Mouse (Mus musculus) forebrain, embryonic 15.5 days (tissue): ENCODE measurements around the gene Arhgef28. TPM values are rescaled to one million over a fixed set of nuclear protein-coding genes. Genes with fewer than 3 reads are reported as not detected.
A peak's percentile ranks its signal among the peaks of the same experiment; 100 is the strongest.
"Not testable (repeated sequence)": the region's sequence is repeated elsewhere in the genome, so short reads cannot be mapped to it uniquely, and the experiment has no call there.

Experiments used
- ATAC-seq: fragments of 200-750 bp; cut with Nextera tagmentation; replicated peaks from 2 replicates; pipeline ENCODE4 v1.8.0; 2017; ENCODE audit warnings: mild to moderate bottlenecking, moderate TSS enrichment, moderate library complexity
- H3K27ac ChIP-seq: fragments of 300-500 bp; sonication (generic); replicated peaks from 2 replicates; pipeline ENCODE4 v1.5.1; 2015; ENCODE audit warnings: mild to moderate bottlenecking, inconsistent platforms
- H3K27me3 ChIP-seq: fragments of 300-500 bp; sonication (generic); 2 replicates; pipeline ENCODE4 v1.6.1; 2015; ENCODE audit warnings: inconsistent platforms
- H3K36me3 ChIP-seq: fragments of 300-500 bp; sonication (generic); 2 replicates; pipeline ENCODE4 v1.6.1; 2015; ENCODE audit warnings: mild to moderate bottlenecking, inconsistent platforms
- H3K4me1 ChIP-seq: fragments of 300-500 bp; sonication (generic); 2 replicates; pipeline ENCODE4 v1.6.1; 2015; ENCODE audit warnings: inconsistent platforms
- H3K4me2 ChIP-seq: fragments of 300-500 bp; sonication (generic); replicated peaks from 2 replicates; pipeline ENCODE4 v1.6.1; 2015; ENCODE audit warnings: mild to moderate bottlenecking, inconsistent platforms
- H3K4me3 ChIP-seq: fragments of 300-500 bp; sonication (generic); 2 replicates; pipeline ENCODE4 v1.5.1; 2015; ENCODE audit warnings: mild to moderate bottlenecking, inconsistent platforms
- H3K9ac ChIP-seq: fragments of 300-500 bp; sonication (generic); replicated peaks from 2 replicates; pipeline ENCODE4 v1.6.1; 2015; ENCODE audit warnings: mild to moderate bottlenecking, inconsistent platforms
- H3K9me3 ChIP-seq: fragments of 300-500 bp; sonication (generic); 2 replicates; pipeline ENCODE4 v1.6.1; 2016; ENCODE audit warnings: inconsistent platforms
- WGBS: fragments of 180-500 bp; shearing (Covaris S2); methylation state at CpG from one replicate; pipeline ENCODE4 v1.1.7; 2015; ENCODE audit warnings: mixed read lengths; 5-methylcytosine and 5-hydroxymethylcytosine counted together
- polyA plus RNA-seq: library from polyadenylated mRNA; unstranded; fragments of >200 nt; fragmentation: Nextera tagmentation; extraction: Ambion mirVana; gene quantifications from 2 replicates; pipeline ENCODE4 v1.2.1, GENCODE M21; 2015

Gene Arhgef28
- polyA plus RNA-seq, 1 experiment from 2014 or later: 15.7 TPM

- Histone ChIP-seq H3K9ac (no peak overlapping the region), H3K36me3 (no peaks in the 10 kb centered on the region), H3K4me2 (no peak overlapping the region), H3K4me3 (no peak overlapping the region), H3K27ac (no peak overlapping the region), H3K4me1 (no peaks in the 10 kb centered on the region; the same call in 1 of the 2 replicates), H3K27me3 (no peaks in the 10 kb centered on the region), H3K9me3 (no peaks in the 10 kb centered on the region)
- WGBS: 70% methylated on average over 11 of the region's 11 CpGs
- no peak for ATAC-seq
These were observed 85.7 kb downstream of the Arhgef28 start for GRCm38 (mm10) chr13:98120356-98121123.

- no peak overlapping the region for H3K4me3 ChIP-seq
- H3K27ac ChIP-seq: no peak overlapping the region
- H3K27me3 ChIP-seq: no peaks in the 10 kb centered on the region
- no peak overlapping the region for H3K4me2 ChIP-seq
- H3K9me3 ChIP-seq: no peaks in the 10 kb centered on the region
- no peaks in the 10 kb centered on the region for H3K36me3 ChIP-seq
- no peak for ATAC-seq
- 66% methylated on average over 4 of the region's 4 CpGs for WGBS
- no peak overlapping the region for H3K9ac ChIP-seq
- H3K4me1 ChIP-seq: no peaks in the 10 kb centered on the region; the same call in 1 of the 2 replicates
These were observed 87.9 kb downstream of the Arhgef28 start for GRCm38 (mm10) chr13:98118291-98118690.

GRCm38 (mm10) chr13:98117566-98118254 is 88.5 kb downstream of the Arhgef28 start:
- Histone ChIP-seq H3K27me3 (0 out of 2 replicates have a peak, but pooled peaks cover 2% of the 10 kb centered on the region), H3K4me2 (no peak overlapping the region), H3K9me3 (no peaks in the 10 kb centered on the region), H3K4me3 (no peak overlapping the region), H3K36me3 (no peaks in the 10 kb centered on the region), H3K9ac (no peak overlapping the region), H3K4me1 (no peaks in the 10 kb centered on the region; the same call in 1 of the 2 replicates), H3K27ac (no peak overlapping the region)
- WGBS: 34% methylated on average over 7 of the region's 7 CpGs
- peak; percentile 74 for ATAC-seq

DNA sequence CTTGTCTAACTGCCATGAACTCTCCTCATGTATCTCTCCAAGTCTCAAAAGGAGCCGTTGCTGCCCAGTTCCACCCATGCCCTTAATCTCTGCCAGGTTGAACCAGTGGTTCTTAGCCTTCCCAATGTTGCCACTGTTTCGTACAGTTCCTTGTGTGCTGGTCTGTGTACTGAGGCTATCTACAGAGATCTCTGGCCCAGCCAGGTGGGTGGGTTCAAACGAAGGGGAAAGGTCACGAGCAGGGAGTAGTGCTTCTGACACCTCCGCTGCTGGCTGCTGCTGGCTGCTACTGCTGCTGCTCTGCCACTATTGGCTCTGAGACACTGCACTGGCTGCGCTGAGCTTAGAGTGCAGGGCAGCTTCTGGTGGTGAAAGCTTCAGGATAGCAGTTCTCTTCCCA is 90.6 kb downstream of the Arhgef28 start:
- Histone ChIP-seq H3K9me3 (no peaks in the 10 kb centered on the region), H3K4me3 (no peak overlapping the region), H3K9ac (no peak overlapping the region), H3K36me3 (no peaks in the 10 kb centered on the region), H3K27ac (no peak overlapping the region), H3K4me1 (no peaks in the 10 kb centered on the region; the same call in 1 of the 2 replicates), H3K4me2 (no peak overlapping the region), H3K27me3 (0 out of 2 replicates have a peak, but pooled peaks cover 4% of the 10 kb centered on the region)
- no peak for ATAC-seq
- WGBS: 79% methylated on average over 6 of the region's 6 CpGs

DNA sequence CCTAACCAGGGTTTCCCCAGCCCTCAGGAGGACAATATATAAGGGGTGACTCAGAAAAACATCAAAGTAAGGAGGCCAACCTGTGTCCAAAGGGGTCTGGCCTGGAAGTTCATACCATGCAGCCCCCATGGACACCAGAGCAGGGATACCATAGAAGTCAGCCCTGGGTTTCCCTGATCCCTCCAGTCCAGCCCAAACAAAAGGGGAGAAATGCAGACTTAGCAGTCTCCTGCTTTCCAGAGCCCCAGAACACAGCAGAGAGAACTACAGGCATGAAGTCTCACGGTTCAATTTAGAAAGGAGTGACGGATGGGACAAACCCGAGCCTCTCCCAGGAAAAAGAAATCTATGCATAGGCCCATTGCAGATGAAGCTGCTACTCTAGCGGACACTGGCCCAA is 91.2 kb downstream of the Arhgef28 start:
- ATAC-seq: no peak
- H3K4me2 ChIP-seq: no peak overlapping the region
- no peak overlapping the region for H3K4me3 ChIP-seq
- no peak overlapping the region for H3K27ac ChIP-seq
- H3K4me1 ChIP-seq: no peaks in the 10 kb centered on the region; the same call in 1 of the 2 replicates
- 0 out of 2 replicates have a peak, but pooled peaks cover 4% of the 10 kb centered on the region for H3K27me3 ChIP-seq
- 85% methylated on average over 4 of the region's 4 CpGs for WGBS
- H3K9ac ChIP-seq: no peak overlapping the region
- H3K36me3 ChIP-seq: no peaks in the 10 kb centered on the region
- H3K9me3 ChIP-seq: no peaks in the 10 kb centered on the region

- Histone ChIP-seq H3K4me2 (no peak overlapping the region), H3K9ac (no peak overlapping the region), H3K9me3 (no peaks in the 10 kb centered on the region), H3K27me3 (0 out of 2 replicates have a peak, but pooled peaks cover 4% of the 10 kb centered on the region), H3K27ac (no peak overlapping the region), H3K36me3 (no peaks in the 10 kb centered on the region), H3K4me3 (no peak overlapping the region), H3K4me1 (no peaks in the 10 kb centered on the region; the same call in 1 of the 2 replicates)
- 84% methylated on average over 7 of the region's 7 CpGs for WGBS
- ATAC-seq: no peak
These were observed 93.3 kb downstream of the Arhgef28 start for GRCm38 (mm10) chr13:98112812-98113503.

GRCm38 (mm10) chr13:98111531-98111930 is 94.7 kb downstream of the Arhgef28 start:
- Histone ChIP-seq H3K27ac (no peak overlapping the region), H3K4me3 (no peak overlapping the region), H3K9ac (no peak overlapping the region), H3K36me3 (no peaks in the 10 kb centered on the region), H3K4me1 (no peaks in the 10 kb centered on the region), H3K4me2 (no peak overlapping the region), H3K9me3 (no peaks in the 10 kb centered on the region), H3K27me3 (0 out of 2 replicates have a peak, but pooled peaks cover 4% of the 10 kb centered on the region)
- ATAC-seq: no peak
- 91% methylated on average over 5 of the region's 5 CpGs for WGBS

DNA sequence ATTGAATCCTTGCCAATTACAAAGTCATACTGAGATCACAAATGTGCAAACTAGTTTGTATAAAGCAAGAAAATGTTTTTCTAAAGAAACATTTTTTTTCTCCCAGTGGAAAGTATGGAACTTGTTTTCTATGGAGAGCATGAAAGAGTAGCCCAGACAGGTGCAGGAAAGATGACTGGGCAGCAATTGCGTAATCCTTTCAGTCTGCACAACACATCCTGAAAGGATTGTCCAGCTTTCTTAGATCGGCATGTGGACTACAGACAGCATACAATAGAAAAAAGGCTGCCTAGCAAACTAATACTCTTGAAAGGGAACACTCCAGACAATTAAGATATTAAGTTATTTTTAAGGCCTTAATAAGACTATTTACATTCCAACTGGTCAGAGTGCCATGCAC is 95.2 kb downstream of the Arhgef28 start:
- no peak for ATAC-seq
- WGBS: 48% methylated on average over 2 of the region's 2 CpGs

DNA sequence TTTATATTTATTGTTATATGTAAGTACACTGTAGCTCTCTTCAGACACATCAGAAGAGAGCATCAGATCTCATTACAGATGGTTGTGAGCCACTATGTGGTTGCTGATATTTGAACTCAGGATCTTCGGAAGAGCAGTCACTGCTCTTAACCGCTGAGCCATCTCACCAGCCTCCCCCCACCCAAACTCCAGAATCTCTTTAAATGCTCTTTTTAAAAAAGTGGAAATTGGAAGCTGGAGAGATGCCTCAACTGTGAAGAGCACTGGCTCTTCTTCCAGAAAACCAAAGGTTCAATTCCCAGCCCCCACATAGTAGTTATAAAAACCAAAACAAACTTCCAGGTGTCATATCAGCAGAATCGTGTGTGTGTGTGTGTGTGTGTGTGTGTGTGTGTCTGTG is 97.8 kb downstream of the Arhgef28 start:
- not testable (repeated sequence) for H3K4me3 ChIP-seq, H3K9ac ChIP-seq, ATAC-seq, H3K4me1 ChIP-seq, H3K27me3 ChIP-seq, H3K4me2 ChIP-seq, H3K27ac ChIP-seq, H3K9me3 ChIP-seq, H3K36me3 ChIP-seq
- 95% methylated on average over 3 of the region's 3 CpGs for whole genome bisulfite sequencing

More for the DNA sequence above, 95.2 kb downstream of the Arhgef28 start:
- H3K4me2 ChIP-seq: no peak overlapping the region
- H3K9ac ChIP-seq: no peak overlapping the region
- H3K4me1 ChIP-seq: no peaks in the 10 kb centered on the region
- no peak overlapping the region for H3K27ac ChIP-seq
- H3K27me3 ChIP-seq: 0 out of 2 replicates have a peak, but pooled peaks cover 4% of the 10 kb centered on the region
- no peaks in the 10 kb centered on the region for H3K9me3 ChIP-seq
- no peaks in the 10 kb centered on the region for H3K36me3 ChIP-seq
- H3K4me3 ChIP-seq: no peak overlapping the region

DNA sequence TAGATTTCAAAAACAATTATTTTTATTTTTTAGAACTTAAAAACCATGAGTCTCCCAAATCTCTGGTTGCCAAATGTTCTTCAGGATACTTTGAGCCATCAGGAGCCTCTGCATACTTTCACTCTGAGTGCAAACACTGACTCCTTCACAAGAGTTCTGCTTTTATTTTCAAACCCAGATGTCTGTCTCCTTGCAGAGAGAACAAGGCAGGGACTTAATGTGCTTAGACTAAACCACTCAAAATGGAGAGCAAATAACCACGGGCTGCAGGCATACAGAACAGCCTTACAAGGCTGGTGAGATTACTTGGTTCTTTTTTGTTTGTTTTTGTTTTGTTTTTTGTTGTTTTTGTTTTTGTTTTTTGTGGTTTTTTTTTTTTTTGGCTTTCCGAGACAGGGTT is 98.6 kb downstream of the Arhgef28 start:
- H3K4me1 ChIP-seq: no peaks in the 10 kb centered on the region
- ATAC-seq: no peak
- no peak overlapping the region for H3K4me3 ChIP-seq
- H3K4me2 ChIP-seq: no peak overlapping the region
- H3K36me3 ChIP-seq: no peaks in the 10 kb centered on the region
- H3K9me3 ChIP-seq: no peaks in the 10 kb centered on the region
- no peak overlapping the region for H3K27ac ChIP-seq
- no peak overlapping the region for H3K9ac ChIP-seq
- H3K27me3 ChIP-seq: 0 out of 2 replicates have a peak, but pooled peaks cover 1% of the 10 kb centered on the region
- 74% methylated on average over 2 of the region's 2 CpGs for WGBS

DNA sequence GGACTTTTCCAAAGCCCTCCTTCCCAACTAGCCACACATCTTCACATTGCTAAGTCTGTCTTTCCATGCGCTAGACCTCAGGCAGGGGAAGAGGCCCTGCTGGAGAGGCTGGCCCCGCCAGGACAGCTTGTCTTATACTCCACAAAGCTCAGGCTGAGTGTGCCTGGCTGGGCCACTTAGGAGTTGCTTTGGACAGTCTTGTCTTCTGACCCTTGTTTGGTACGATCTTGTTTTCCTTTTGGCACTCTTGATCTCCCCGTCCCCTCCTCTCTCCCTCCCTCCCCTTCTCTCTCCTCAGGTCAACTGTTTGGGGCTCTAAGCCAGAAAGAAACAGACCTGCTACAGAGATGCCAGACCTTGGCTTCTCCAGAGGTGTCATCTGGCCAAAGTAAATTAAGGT is 110.3 kb downstream of the Arhgef28 start:
- H3K9me3 ChIP-seq: no peaks in the 10 kb centered on the region
- ATAC-seq: no peak
- 55% methylated on average over 4 of the region's 4 CpGs for WGBS
- H3K4me3 ChIP-seq: no peak overlapping the region
- no peaks in the 10 kb centered on the region for H3K27me3 ChIP-seq
- no peak overlapping the region for H3K9ac ChIP-seq
- H3K4me2 ChIP-seq: no peak overlapping the region
- no peaks in the 10 kb centered on the region for H3K36me3 ChIP-seq
- H3K27ac ChIP-seq: no peak overlapping the region
- no peaks in the 10 kb centered on the region for H3K4me1 ChIP-seq

DNA sequence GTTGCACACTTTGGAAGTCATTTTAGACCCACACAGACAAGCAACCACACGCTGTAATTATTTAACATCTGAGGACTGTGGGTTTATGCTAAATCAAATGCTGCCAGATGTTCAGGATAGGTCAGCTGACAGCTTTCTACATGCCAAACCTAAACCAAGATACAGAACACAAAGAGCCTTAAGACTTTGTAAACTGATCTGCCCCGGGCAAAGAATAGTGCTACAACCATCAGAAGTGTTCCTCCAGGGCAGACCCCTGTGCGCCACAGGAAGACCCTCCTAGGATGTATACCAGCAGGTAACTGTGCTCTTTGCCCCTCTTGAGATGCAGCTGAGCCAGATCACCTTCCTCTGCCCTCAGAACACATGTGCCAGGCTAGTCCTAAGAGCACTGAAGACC is 111.9 kb downstream of the Arhgef28 start:
- Histone ChIP-seq H3K27me3 (no peaks in the 10 kb centered on the region), H3K27ac (no peak overlapping the region), H3K36me3 (no peaks in the 10 kb centered on the region), H3K4me1 (no peaks in the 10 kb centered on the region), H3K9ac (no peak overlapping the region), H3K4me3 (no peak overlapping the region), H3K4me2 (no peak overlapping the region), H3K9me3 (no peaks in the 10 kb centered on the region)
- WGBS: 75% methylated on average over 3 of the region's 3 CpGs
- no peak for ATAC-seq
